ENCODE assay signal across 11 mouse cellular contexts in the genomic region with DNA sequence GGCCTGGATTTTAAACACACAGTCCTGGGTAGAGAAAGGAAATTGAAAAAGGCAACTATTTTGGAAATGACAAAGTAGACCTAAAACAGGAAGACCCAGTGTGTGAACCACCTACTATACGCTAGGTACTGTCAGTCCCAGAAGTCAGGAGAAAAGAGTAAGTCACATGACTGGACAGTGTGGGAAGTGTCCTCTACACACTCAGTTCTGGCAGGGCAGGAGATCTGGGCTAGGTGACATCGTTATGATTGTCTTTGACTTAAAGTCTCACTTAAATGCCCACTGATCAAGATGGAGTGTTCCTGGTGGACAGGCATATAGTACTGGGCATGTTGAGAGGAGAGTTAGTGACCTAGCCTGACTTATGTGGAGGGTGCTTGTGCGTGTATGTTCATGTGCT. TPM values are rescaled to one million over a fixed set of nuclear protein-coding genes. Genes with fewer than 3 reads are reported as not detected.
DNase-seq lines count a peak whose midpoint lies in the region; ATAC-seq and TF ChIP-seq lines count a peak whose summit lies in the region.
"Had no signal": no experiment of that assay in that cellular context is flagged by ENCODE, and none has a peak within 500 bp of the region (broad histone marks: within the 10 kb centered on the region; RNA-seq: fewer than 3 reads in every experiment).

No protein-coding gene starts in this region.

- no peak for DNase-seq in kidney, adult 2 months
- DNase-seq in kidney, postnatal 4 days, result no peak
- no peak for DNase-seq in CH12.LX (ENCODE audit: extremely low read depth)
- peak; percentile 31 for DNase-seq in adipocyte (ENCODE audit: low spot score)
- DNase-seq in right cerebral cortex, postnatal 36 days (ENCODE audit: low spot score in 2 of 2), result no peak
- DNase-seq in B cell, adult 2 months, result no peak
- DNase-seq: cerebellum, adult 11-12 months; thymus, postnatal 36 days had no signal

- WGBS in kidney, adult 2 months, result 82% methylated on average over 3 of the region's 3 CpGs
- WGBS in intestine, postnatal 0 days, result 78% methylated on average over 3 of the region's 3 CpGs

- no peak for TF ChIP-seq RAD21 in CH12.LX (IDR thresholded peaks at IDR 0.05; ENCODE audit: low read depth, low read length)

- no peak overlapping the region for H3K4me2 ChIP-seq in CH12.LX (ENCODE audit: insufficient read depth, low read depth, poor library complexity, severe bottlenecking)
- H3K4me2 ChIP-seq in intestine, postnatal 0 days (replicated peaks; ENCODE audit: low read depth), result peak overlapping the region; percentile 84
- H3K4me2 ChIP-seq: neural tube, embryonic 12.5 days had no signal

- no peak for TF ChIP-seq EP300 in CH12.LX (IDR thresholded peaks at IDR 0.05; ENCODE audit: low read length)

- H3K4me1 ChIP-seq in kidney, adult 2 months (ENCODE audit: control insufficient read depth, insufficient read depth, low read length), result peaks cover 25% of the 10 kb centered on the region
- peaks cover 3 to 29% of the 10 kb centered on the region in 2 experiments; a peak in 3 of 4 replicates for H3K4me1 ChIP-seq in CH12.LX (ENCODE audit: control insufficient read depth in 1 of 2, insufficient read depth in 2 of 2)
- peaks cover 42% of the 10 kb centered on the region for H3K4me1 ChIP-seq in intestine, postnatal 0 days (replicated peaks; ENCODE audit: control insufficient read depth, insufficient read depth, low read length)

- H3K27ac ChIP-seq in kidney, adult 2 months (ENCODE audit: insufficient read depth, low read depth, low read length), result peak overlapping the region; percentile 80
- no peak overlapping the region for H3K27ac ChIP-seq in CH12.LX (ENCODE audit: insufficient read depth, low read depth)
- peak overlapping the region; percentile 93 for H3K27ac ChIP-seq in intestine, postnatal 0 days (ENCODE audit: low read depth, low read length)
- H3K27ac ChIP-seq: layer of hippocampus, adult 2 months; neural tube, embryonic 12.5 days had no signal

- dilution Hi-C loops in CH12.LX (cut with MboI; ENCODE audit: extremely low pct_ligation_motif_present, extremely low pct_unique_long_range_greater_than_20kb, low sequenced_read_pairs), result no loop called here

- no peak for TF ChIP-seq CTCF in kidney, adult 2 months (conservative IDR thresholded peaks at IDR 0.05; ENCODE audit: insufficient read depth, insufficient read length, low read depth, low read length)
- TF ChIP-seq CTCF in CH12.LX (conservative IDR thresholded peaks at IDR 0.05 in 1 of 2, IDR thresholded peaks at IDR 0.05 in 1 of 2; ENCODE audit: low read depth in 2 of 2, low read length in 2 of 2), result no peak
- no peak for TF ChIP-seq CTCF in intestine, postnatal 0 days (IDR thresholded peaks at IDR 0.05; ENCODE audit: low read depth)

- in situ Hi-C loops in CH12.LX (cut with MboI; ENCODE audit: low pct_ligation_motif_present, low pct_unique_long_range_greater_than_20kb, low sequenced_read_pairs), result no loop called here

- H3K4me3 ChIP-seq in kidney, adult 2 months (ENCODE audit: insufficient read depth, low read depth, low read length), result no peak overlapping the region
- no peak overlapping the region for H3K4me3 ChIP-seq in CH12.LX (replicated peaks in 1 of 3; ENCODE audit: low read depth in 2 of 3, low read length in 2 of 3, poor library complexity in 1 of 3)
- no peak overlapping the region for H3K4me3 ChIP-seq in intestine, postnatal 0 days (ENCODE audit: low read depth, low read length)
- H3K4me3 ChIP-seq: layer of hippocampus, adult 2 months; neural tube, embryonic 12.5 days had no signal

- H3K27me3 ChIP-seq in kidney, adult 2 months (replicated peaks; ENCODE audit: control insufficient read depth, insufficient read depth, low read length), result no peaks in the 10 kb centered on the region
- H3K27me3 ChIP-seq in CH12.LX (replicated peaks), result no peaks in the 10 kb centered on the region
- no peaks in the 10 kb centered on the region for H3K27me3 ChIP-seq in intestine, postnatal 0 days (replicated peaks; ENCODE audit: control insufficient read depth, insufficient read depth, low read length)

- no peak for ATAC-seq in intestine, postnatal 0 days

- H3K36me3 ChIP-seq in kidney, adult 2 months (ENCODE audit: control insufficient read depth, insufficient read depth, low read length), result no peaks in the 10 kb centered on the region
- H3K36me3 ChIP-seq in CH12.LX (replicated peaks in 1 of 2; ENCODE audit: control insufficient read depth in 1 of 2, insufficient read depth in 1 of 2, low read length in 1 of 2), result no peaks in the 10 kb centered on the region
- peaks cover 7% of the 10 kb centered on the region for H3K36me3 ChIP-seq in intestine, postnatal 0 days (ENCODE audit: control insufficient read depth, insufficient read depth)
- H3K36me3 ChIP-seq: neural tube, embryonic 12.5 days had no signal

- no peak overlapping the region for H3K9ac ChIP-seq in CH12.LX (ENCODE audit: insufficient read depth, low read depth)
- H3K9ac ChIP-seq in intestine, postnatal 0 days (ENCODE audit: low read depth, low read length), result no peak overlapping the region
- H3K9ac ChIP-seq: neural tube, embryonic 12.5 days had no signal

- H3K79me2 ChIP-seq in CH12.LX (replicated peaks; ENCODE audit: control insufficient read depth, extremely low read depth, insufficient read depth, poor library complexity, severe bottlenecking), result no peaks in the 10 kb centered on the region

- no peaks in the 10 kb centered on the region for H3K9me3 ChIP-seq in CH12.LX (replicated peaks; ENCODE audit: low read length)
- H3K9me3 ChIP-seq in intestine, postnatal 0 days (ENCODE audit: control insufficient read depth), result no peaks in the 10 kb centered on the region
- H3K9me3 ChIP-seq: neural tube, embryonic 12.5 days had no signal

- TF ChIP-seq POLR2A in kidney, adult 2 months (IDR thresholded peaks at IDR 0.05; ENCODE audit: low read depth, low read length), result no peak
- no peak for TF ChIP-seq POLR2A in CH12.LX (IDR thresholded peaks at IDR 0.05; ENCODE audit: low read depth, low read length)

TF ChIP-seq in CH12.LX, 34 proteins besides CTCF, POLR2A, EP300 and RAD21:
- TF ChIP-seq USF1 (IDR thresholded peaks at IDR 0.05; ENCODE audit: low read depth, low read length) (no peak), USF2 (conservative IDR thresholded peaks at IDR 0.05; ENCODE audit: low read depth, low read length) (0 out of 2 replicates have a peak, but pooled peaks have one; percentile 6)

RNA-seq across cellular contexts. Expression of a gene that starts 3.7 kb away (rescaled TPM):
- 122 and 131 TPM in 2 replicates for polyA plus RNA-seq in kidney, adult 2 months (2012; rRNA removed)
- 0.08 and 0.13 TPM in 2 replicates for total RNA-seq in CH12.LX (2012; rRNA removed)
- 0.26 TPM in 1 of 2 replicates, not detected in the other for total RNA-seq in CH12.LX (2014; rRNA removed)
- 0.16 TPM in 1 of 2 replicates, not detected in the other for polyA plus RNA-seq in CH12.LX (2012; ENCODE audit: insufficient read length, low read depth)
- 571 and 641 TPM in 2 replicates for polyA plus RNA-seq in intestine, postnatal 0 days (2015; fragmentation: Nextera tagmentation; extraction: Ambion mirVana)

RNA-seq across cellular contexts. Expression of a gene that starts 59.4 kb away (rescaled TPM):
- 2.9 and 3.5 TPM in 2 replicates for polyA plus RNA-seq in kidney, adult 2 months (2012; rRNA removed)
- total RNA-seq in CH12.LX (2012; rRNA removed) (13.3 and 13.6 TPM in 2 replicates), CH12.LX (2014; rRNA removed) (23.1 and 28.2 TPM in 2 replicates)
- polyA plus RNA-seq in CH12.LX (2012; ENCODE audit: insufficient read length, low read depth), result 14.9 and 15.8 TPM in 2 replicates
- polyA plus RNA-seq in intestine, postnatal 0 days (2015; fragmentation: Nextera tagmentation; extraction: Ambion mirVana), result 5.0 and 5.2 TPM in 2 replicates

Comparison
In these comparisons a context has a peak if more than half of its experiments do, and no peak if none do; other contexts are left out.
1. RNA of a gene that starts 3.7 kb away (polyA plus RNA-seq): 571 to 641 TPM in intestine, postnatal 0 days and 122 to 131 TPM in kidney, adult 2 months; 0.16 TPM in CH12.LX; every median in the first group is over 100 times any median in the second.